Mouse (Mus musculus) frontal cortex, postnatal 14 days (tissue): Measurements from ENCODE around the gene Rmdn3.

Source experiments
- DNase-seq, 2 experiments: peaks; one replicate each; pipeline ENCODE4 v3.0.0; 2022; ENCODE audit warnings: low spot score in 2 of 2

The Rmdn3 gene

GRCm38 (mm10) chr2:119156681-119157572, at the start of gene Rmdn3:
Gene Rmdn3, minus strand, starts transcription at chr2:119157034.
- DNase-seq: peak; percentile 92 to 96

- no peak for DNase-seq
Observed at GRCm38 (mm10) chr2:119203871-119204460, 47.1 kb upstream of the Rmdn3 start.

GRCm38 (mm10) chr2:119202914-119203453, 46.1 kb upstream of the Rmdn3 start:
- DNase-seq: no peak

GRCm38 (mm10) chr2:119198934-119199333, 42.1 kb upstream of the Rmdn3 start:
- no peak for DNase-seq

GRCm38 (mm10) chr2:119198049-119198448, 41.2 kb upstream of the Rmdn3 start:
- DNase-seq: no peak

- no peak for DNase-seq
Observed at GRCm38 (mm10) chr2:119197493-119197892, 40.7 kb upstream of the Rmdn3 start.

- no peak for DNase-seq
Observed at GRCm38 (mm10) chr2:119196316-119197108, 39.7 kb upstream of the Rmdn3 start.

- no peak for DNase-seq
Observed at GRCm38 (mm10) chr2:119194140-119194539, 37.3 kb upstream of the Rmdn3 start.

- no peak for DNase-seq
Observed at GRCm38 (mm10) chr2:119190969-119191368, 34.1 kb upstream of the Rmdn3 start.

- peak; percentile 49 to 80 for DNase-seq
Observed at GRCm38 (mm10) chr2:119189029-119189710, 32.3 kb upstream of the Rmdn3 start.

- DNase-seq: no peak
Observed at GRCm38 (mm10) chr2:119182914-119183313, 26.1 kb upstream of the Rmdn3 start.

GRCm38 (mm10) chr2:119177384-119177939, 20.6 kb upstream of the Rmdn3 start:
- DNase-seq: no peak

- no peak for DNase-seq
Observed at GRCm38 (mm10) chr2:119176761-119177160, 19.9 kb upstream of the Rmdn3 start.

- DNase-seq: no peak
Observed at GRCm38 (mm10) chr2:119175614-119176013, 18.8 kb upstream of the Rmdn3 start.

GRCm38 (mm10) chr2:119174866-119175265, 18.0 kb upstream of the Rmdn3 start:
- DNase-seq: no peak

- DNase-seq: no peak
Observed at GRCm38 (mm10) chr2:119173991-119174651, 17.3 kb upstream of the Rmdn3 start, which contains the start of gene Gm14137. Gene Gm14137, plus strand, starts transcription at chr2:119174509.

GRCm38 (mm10) chr2:119172862-119173576, 16.2 kb upstream of the Rmdn3 start:
- peak in 1 of 2 experiments; percentile 14 for DNase-seq

- no peak for DNase-seq
Observed at GRCm38 (mm10) chr2:119172446-119172845, 15.6 kb upstream of the Rmdn3 start.

- DNase-seq: no peak
Observed at GRCm38 (mm10) chr2:119171574-119171973, 14.7 kb upstream of the Rmdn3 start.

- no peak for DNase-seq
Observed at GRCm38 (mm10) chr2:119170282-119170681, 13.4 kb upstream of the Rmdn3 start.
